Mouse (Mus musculus) kidney, adult 10 weeks (tissue): ENCODE data around the gene Angptl6. TPM values are rescaled to one million over a fixed set of nuclear protein-coding genes. Genes with fewer than 3 reads are reported as not detected.

Source experiments
- polyA plus RNA-seq: library from polyadenylated mRNA; stranded (reverse); fragments of 350-450 nt; fragmentation: Illumina TruSeq; extraction: RNeasy Lipid Tissue Mini Kit (QIAGEN cat#74804); gene quantifications from one replicate; pipeline ENCODE4 v1.2.3, GENCODE M21; 2014; ENCODE audit warnings: low read depth, low replicate concordance

Gene Angptl6
- not detected for polyA plus RNA-seq

GRCm38 (mm10) chr9:20879097-20879792 lies at the start of gene Angptl6:
TSS of gene Angptl6 (minus strand) at chr9:20879727.

GRCm38 (mm10) chr9:20898511-20899073 lies 19.1 kb upstream of the Angptl6 start, which contains the start of gene Eif3g:
TSS of gene Eif3g (minus strand) at chr9:20898623.

GRCm38 (mm10) chr9:20887704-20888385 lies 8.3 kb upstream of the Angptl6 start, which contains the start of gene Ppan:
TSS of gene Ppan (plus strand) at chr9:20888175.

GRCm38 (mm10) chr9:20868448-20869001 lies 11.0 kb downstream of the Angptl6 start, which contains the start of gene A230050P20Rik:
TSS of gene A230050P20Rik (plus strand) at chr9:20868642.

Other genes starting within 250 kb of the Angptl6 start
- gene Ubl5, start 236.8 kb downstream of the Angptl6 start, polyA plus RNA-seq: 75.9 TPM
- gene Fbxl12, start 235.0 kb downstream of the Angptl6 start, polyA plus RNA-seq: 2.5 TPM
- gene Pin1, start 227.6 kb downstream of the Angptl6 start, polyA plus RNA-seq: 0.85 TPM
- 0.40 TPM for gene Olfm2, start 133.4 kb downstream of the Angptl6 start, polyA plus RNA-seq
- gene Col5a3, start 64.7 kb downstream of the Angptl6 start, polyA plus RNA-seq: not detected
- gene Rdh8, start 61.2 kb downstream of the Angptl6 start, polyA plus RNA-seq: not detected
- gene A230050P20Rik, start 11.1 kb downstream of the Angptl6 start, polyA plus RNA-seq: 2.0 TPM
- gene Ppan, start 8.4 kb upstream of the Angptl6 start, polyA plus RNA-seq: not detected
- 22.3 TPM for gene Eif3g, start 18.9 kb upstream of the Angptl6 start, polyA plus RNA-seq
- 2.7 TPM for gene Dnmt1, start 80.2 kb upstream of the Angptl6 start, polyA plus RNA-seq
- 0.24 TPM for gene S1pr2, start 97.1 kb upstream of the Angptl6 start, polyA plus RNA-seq
- 0.40 TPM for gene Mrpl4, start 123.0 kb upstream of the Angptl6 start, polyA plus RNA-seq
- gene Icam1, start 136.3 kb upstream of the Angptl6 start, polyA plus RNA-seq: 5.3 TPM
- not detected for gene Icam4, start 149.6 kb upstream of the Angptl6 start, polyA plus RNA-seq
- not detected for gene Icam5, start 152.3 kb upstream of the Angptl6 start, polyA plus RNA-seq
- gene Zglp1, start 187.4 kb upstream of the Angptl6 start, polyA plus RNA-seq: not detected
- gene Gm49373, start 193.4 kb upstream of the Angptl6 start, polyA plus RNA-seq: not detected
- 0.69 TPM for gene Fdx1l, start 193.9 kb upstream of the Angptl6 start, polyA plus RNA-seq
- 0.73 TPM for gene Gm38431, start 212.3 kb upstream of the Angptl6 start, polyA plus RNA-seq
- gene Raver1, start 212.3 kb upstream of the Angptl6 start, polyA plus RNA-seq: 4.5 TPM